Comparison of ENCODE assay signal across 8 mouse cellular contexts in the genomic region with DNA sequence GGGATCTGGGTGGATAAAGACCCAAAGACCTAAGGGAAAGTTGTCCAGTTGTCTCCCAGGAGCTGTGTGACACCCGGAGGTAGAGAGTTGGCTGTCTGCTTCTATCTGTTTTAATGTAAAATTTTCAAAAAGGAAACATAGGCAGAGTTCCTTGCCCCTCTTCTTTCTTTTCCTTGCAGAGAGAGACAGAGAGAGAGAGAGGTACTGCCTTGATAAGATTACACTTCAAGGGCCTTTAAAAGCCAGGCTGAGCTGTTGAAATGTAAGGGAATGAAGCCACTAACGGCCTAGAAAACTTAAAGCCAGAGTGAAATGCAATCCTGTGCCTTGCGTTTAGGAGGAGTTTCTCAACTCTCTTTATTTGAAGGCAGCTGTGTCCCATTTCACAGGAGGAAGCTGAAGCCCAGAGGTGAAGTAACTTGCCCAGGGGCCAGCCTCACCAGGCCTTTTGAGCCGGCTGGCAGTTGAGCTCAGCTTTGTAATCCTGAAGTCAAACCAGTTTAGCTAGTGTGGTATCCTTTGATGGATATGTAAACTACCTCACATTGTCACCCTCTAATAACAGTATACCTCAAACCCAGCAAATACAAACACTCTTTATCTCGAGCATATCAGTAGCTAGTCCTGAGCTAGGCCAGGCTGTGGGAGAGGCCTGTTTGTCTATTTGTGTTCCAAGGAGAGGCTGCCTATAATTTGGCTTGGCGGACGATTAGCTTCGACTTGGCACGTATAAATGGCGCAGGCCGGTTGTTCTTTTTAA. TPM values are rescaled to one million over a fixed set of nuclear protein-coding genes. Genes with fewer than 3 reads are reported as not detected.
DNase-seq lines count a peak whose midpoint lies in the region; ATAC-seq and TF ChIP-seq lines count a peak whose summit lies in the region.

No protein-coding gene starts in this region.

- TF ChIP-seq CTCF in left cerebral cortex, adult 2 months (IDR thresholded peaks at IDR 0.05), result no peak

- no peaks in the 10 kb centered on the region for H3K9me3 ChIP-seq in embryonic facial prominence, embryonic 12.5 days
- H3K9me3 ChIP-seq in intestine, embryonic 14.5 days (ENCODE audit: control insufficient read depth, low read length), result no peaks in the 10 kb centered on the region
- H3K9me3 ChIP-seq in midbrain, embryonic 16.5 days (replicated peaks; ENCODE audit: control insufficient read depth, low read length, poor library complexity, severe bottlenecking), result no peaks in the 10 kb centered on the region

- peaks cover 61% of the 10 kb centered on the region for H3K4me1 ChIP-seq in embryonic facial prominence, embryonic 12.5 days
- H3K4me1 ChIP-seq in intestine, embryonic 14.5 days (replicated peaks; ENCODE audit: control insufficient read depth, insufficient read depth, low read length), result peaks cover 69% of the 10 kb centered on the region
- H3K4me1 ChIP-seq in midbrain, embryonic 16.5 days (ENCODE audit: control insufficient read depth, insufficient read depth, low read length), result peaks cover 69% of the 10 kb centered on the region

- peaks cover 41% of the 10 kb centered on the region for H3K36me3 ChIP-seq in embryonic facial prominence, embryonic 12.5 days
- H3K36me3 ChIP-seq in intestine, embryonic 14.5 days (ENCODE audit: control insufficient read depth, insufficient read depth, low read length), result peaks cover 23% of the 10 kb centered on the region
- H3K36me3 ChIP-seq in midbrain, embryonic 16.5 days (ENCODE audit: control insufficient read depth, insufficient read depth, low read length), result no peaks in the 10 kb centered on the region

- intact Hi-C loops in left cerebral cortex, adult 2 months (cut with DNase I), result no loop called here
- intact Hi-C loops in left cerebral cortex, postnatal 10 days (cut with DNase I), result loop anchor here (5.0 to 10.0 kb wide), 4 partner anchors 139 to 519 kb away; no protein-coding TSS in a partner anchor

- peak overlapping the region; percentile 38; the same call in 1 of the 2 replicates for H3K9ac ChIP-seq in embryonic facial prominence, embryonic 12.5 days
- no peak overlapping the region for H3K9ac ChIP-seq in intestine, embryonic 14.5 days (ENCODE audit: low read length)
- no peak overlapping the region; the same call in 1 of the 2 replicates for H3K9ac ChIP-seq in midbrain, embryonic 16.5 days (ENCODE audit: low read depth, low read length)

- no peak for ATAC-seq in embryonic facial prominence, embryonic 12.5 days (ENCODE audit: insufficient number of reproducible peaks, insufficient read depth, low FRiP score, low TSS enrichment)
- ATAC-seq in intestine, embryonic 14.5 days (replicated peaks; ENCODE audit: low FRiP score, low TSS enrichment, low read depth), result no peak
- ATAC-seq in midbrain, embryonic 16.5 days, result no peak

- 0 out of 2 replicates have a peak overlapping the region, but pooled peaks have one; percentile 3 for H3K4me3 ChIP-seq in left cerebral cortex, adult 2 months
- H3K4me3 ChIP-seq in embryonic facial prominence, embryonic 12.5 days, result peak overlapping the region; percentile 28
- peak overlapping the region; percentile 93; the same call in 1 of the 2 replicates for H3K4me3 ChIP-seq in intestine, embryonic 14.5 days (ENCODE audit: low read depth, low read length)
- H3K4me3 ChIP-seq in midbrain, embryonic 16.5 days (ENCODE audit: low read depth, low read length), result peak overlapping the region; percentile 30

- H3K4me2 ChIP-seq in embryonic facial prominence, embryonic 12.5 days (replicated peaks), result peak overlapping the region; percentile 92
- H3K4me2 ChIP-seq in intestine, embryonic 14.5 days (ENCODE audit: low read length), result peak overlapping the region; percentile 52
- H3K4me2 ChIP-seq in midbrain, embryonic 16.5 days (ENCODE audit: low read length), result peak overlapping the region; percentile 94

- 36% methylated on average over 11 of the region's 11 CpGs for WGBS in embryonic facial prominence, embryonic 12.5 days
- WGBS in intestine, embryonic 14.5 days, result 49% methylated on average over 11 of the region's 11 CpGs
- WGBS in midbrain, embryonic 16.5 days, result 24% methylated on average over 11 of the region's 11 CpGs

- no peak for DNase-seq in left cerebral cortex, adult 2 months (ENCODE audit: extremely low spot score in 1 of 2, low spot score in 2 of 2)
- no peak for DNase-seq in left cerebral cortex, adult 11 months (ENCODE audit: low spot score)
- no peak for DNase-seq in intestine, embryonic 14.5 days (ENCODE audit: low spot score)
- DNase-seq in spleen, postnatal 10 days (ENCODE audit: low spot score in 2 of 2), result no peak
- no peak for DNase-seq in spleen, postnatal 4 days (ENCODE audit: low spot score in 2 of 2)
- DNase-seq in left cerebral cortex, postnatal 10 days (ENCODE audit: extremely low spot score in 1 of 2, low spot score in 2 of 2), result no peak

- no peak overlapping the region for H3K27ac ChIP-seq in left cerebral cortex, adult 2 months
- H3K27ac ChIP-seq in embryonic facial prominence, embryonic 12.5 days, result no peak overlapping the region
- no peak overlapping the region for H3K27ac ChIP-seq in intestine, embryonic 14.5 days (ENCODE audit: low read depth)
- H3K27ac ChIP-seq in midbrain, embryonic 16.5 days (ENCODE audit: low read length), result no peak overlapping the region

- no peaks in the 10 kb centered on the region for H3K27me3 ChIP-seq in embryonic facial prominence, embryonic 12.5 days
- no peaks in the 10 kb centered on the region for H3K27me3 ChIP-seq in intestine, embryonic 14.5 days (replicated peaks; ENCODE audit: control insufficient read depth, insufficient read depth, low read length)
- H3K27me3 ChIP-seq in midbrain, embryonic 16.5 days (ENCODE audit: control insufficient read depth, insufficient read depth, low read depth, low read length), result no peaks in the 10 kb centered on the region

RNA-seq across cellular contexts. Expression of gene Tle3, which starts 3.8 kb away (rescaled TPM):
- 10 to 100 TPM; 69.2 to 71.5 TPM for total RNA-seq in left cerebral cortex, adult 2 months (2021)
- polyA plus RNA-seq in embryonic facial prominence, embryonic 12.5 days (2016; fragmentation: Nextera tagmentation; extraction: Ambion mirVana), result 51.8 and 58.3 TPM in 2 replicates
- 23.3 and 25.0 TPM in 2 replicates for polyA plus RNA-seq in intestine, embryonic 14.5 days (2014; fragmentation: Nextera tagmentation; extraction: Ambion mirVana)
- 27.4 and 29.7 TPM in 2 replicates for polyA plus RNA-seq in midbrain, embryonic 16.5 days (2015; fragmentation: Nextera tagmentation; extraction: Ambion mirVana)
- 10 to 100 TPM; 80.8 to 92.7 TPM for total RNA-seq in left cerebral cortex, postnatal 10 days (2021)

Comparison
In these comparisons a context has a peak if more than half of its experiments do, and no peak if none do; other contexts are left out.
1. H3K4me3 ChIP-seq: peak in every context shown above with its lines; median percentile 93 in intestine, embryonic 14.5 days; 30 in midbrain, embryonic 16.5 days; 28 in embryonic facial prominence, embryonic 12.5 days; 3 in left cerebral cortex, adult 2 months.